Mouse (Mus musculus) midbrain, embryonic 10.5 days (tissue): ENCODE measurements around the gene Pcbp4. TPM values are rescaled to one million over a fixed set of nuclear protein-coding genes. Genes with fewer than 3 reads are reported as not detected.
A peak's percentile ranks its signal among the peaks of the same experiment; 100 is the strongest.

ENCODE experiments used
- DNase-seq: peaks from one replicate; pipeline ENCODE4 v3.0.0-alpha.2; 2017; ENCODE audit warnings: low spot score
- H3K27ac ChIP-seq: fragments of 300-500 bp; sonication (generic); replicated peaks from 2 replicates; pipeline ENCODE4 v1.5.1; 2016; ENCODE audit warnings: mild to moderate bottlenecking
- H3K27me3 ChIP-seq: fragments of 300-500 bp; sonication (generic); 2 replicates; pipeline ENCODE4 v1.6.1; 2016; ENCODE audit warnings: low read depth, mild to moderate bottlenecking; ENCODE audit not compliant: poor library complexity, severe bottlenecking
- H3K36me3 ChIP-seq: fragments of 300-500 bp; sonication (generic); 2 replicates; pipeline ENCODE4 v1.6.1; 2016; ENCODE audit warnings: mild to moderate bottlenecking, moderate library complexity
- H3K4me1 ChIP-seq: fragments of 300-500 bp; sonication (generic); 2 replicates; pipeline ENCODE4 v1.6.1; 2016
- H3K4me3 ChIP-seq: fragments of 300-500 bp; sonication (generic); 2 replicates; pipeline ENCODE4 v1.5.1; 2016; ENCODE audit warnings: mild to moderate bottlenecking, moderate library complexity
- H3K9me3 ChIP-seq: fragments of 300-500 bp; sonication (generic); replicated peaks from 2 replicates; pipeline ENCODE4 v1.6.1; 2016; ENCODE audit warnings: mild to moderate bottlenecking
- WGBS: fragments of 180-500 bp; shearing (Covaris S2); methylation state at CpG from one replicate; pipeline ENCODE4 v1.1.7; 2016; 5-methylcytosine and 5-hydroxymethylcytosine counted together
- polyA plus RNA-seq: library from polyadenylated mRNA; unstranded; fragments of >200 nt; fragmentation: Nextera tagmentation; extraction: Ambion mirVana; gene quantifications from 2 replicates; pipeline ENCODE4 v1.2.1, GENCODE M21; 2016

Gene Pcbp4
- polyA plus RNA-seq, 1 experiment from 2014 or later: 385 TPM

- 78% methylated on average over 9 of the region's 9 CpGs for WGBS
- H3K27me3 ChIP-seq: peaks cover 28% of the 10 kb centered on the region
- peaks cover 55% of the 10 kb centered on the region for H3K4me1 ChIP-seq
- no peak overlapping the region for H3K27ac ChIP-seq
- H3K4me3 ChIP-seq: no peak overlapping the region
- no peak for DNase-seq
- peaks cover 14% of the 10 kb centered on the region for H3K36me3 ChIP-seq
- no peaks in the 10 kb centered on the region for H3K9me3 ChIP-seq
These were observed 16.7 kb downstream of the Pcbp4 start for GRCm38 (mm10) chr9:106469776-106470175.

GRCm38 (mm10) chr9:106470991-106471750 is 18.1 kb downstream of the Pcbp4 start:
- Histone ChIP-seq H3K4me3 (peak overlapping the region; percentile 31), H3K9me3 (no peaks in the 10 kb centered on the region), H3K36me3 (peaks cover 2% of the 10 kb centered on the region), H3K27me3 (peaks cover 16% of the 10 kb centered on the region), H3K27ac (0 out of 2 replicates have a peak overlapping the region, but pooled peaks have one; percentile 56), H3K4me1 (peaks cover 57% of the 10 kb centered on the region)
- WGBS: 64% methylated on average over 14 of the region's 14 CpGs
- no peak for DNase-seq

DNA sequence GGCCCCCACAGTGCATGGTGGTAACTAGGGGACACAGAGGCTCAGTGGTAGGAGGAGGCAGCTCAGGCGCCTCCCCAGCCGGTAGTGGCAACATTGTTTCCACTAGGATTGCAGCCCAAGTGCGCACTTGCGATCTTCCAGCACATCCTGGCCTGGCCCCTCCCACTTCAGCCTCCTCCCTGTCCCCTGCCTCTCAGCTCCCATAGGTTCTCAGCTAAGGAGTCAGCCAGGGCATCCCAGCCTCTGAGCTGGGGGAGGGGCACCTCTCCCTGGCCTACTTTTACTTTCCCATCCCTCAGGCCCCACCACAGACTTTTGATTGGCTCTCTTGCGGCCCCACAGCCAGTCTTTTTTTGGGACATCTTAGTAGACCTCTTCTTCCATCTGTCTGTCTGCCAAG is 18.8 kb downstream of the Pcbp4 start:
- Histone ChIP-seq H3K9me3 (no peaks in the 10 kb centered on the region), H3K4me3 (peak overlapping the region; percentile 31), H3K36me3 (no peaks in the 10 kb centered on the region), H3K27me3 (peaks cover 14% of the 10 kb centered on the region), H3K27ac (0 out of 2 replicates have a peak overlapping the region, but pooled peaks have one; percentile 56), H3K4me1 (peaks cover 63% of the 10 kb centered on the region)
- DNase-seq: peak; percentile 48
- WGBS: 11% methylated on average over 5 of the region's 5 CpGs

DNA sequence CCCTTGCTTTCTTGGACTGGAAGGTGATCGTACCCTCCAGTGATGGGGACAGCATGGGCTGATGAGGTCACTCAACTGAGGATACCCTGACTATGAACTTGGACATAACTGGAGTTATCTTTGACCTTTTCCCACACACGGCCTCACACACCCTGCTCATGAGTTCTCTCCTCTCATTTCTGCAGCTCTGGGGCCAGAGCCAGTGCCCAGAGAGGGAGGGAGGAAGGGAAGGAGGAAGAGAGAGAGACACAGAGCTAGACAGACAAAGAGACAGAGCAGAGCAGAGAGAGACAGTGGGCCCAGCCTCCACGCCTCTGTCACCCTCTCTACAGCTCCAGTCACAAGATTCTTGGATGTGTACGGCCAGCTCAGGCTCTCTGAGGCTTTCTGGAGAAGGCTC is 19.2 kb downstream of the Pcbp4 start:
- H3K4me3 ChIP-seq: no peak overlapping the region
- no peaks in the 10 kb centered on the region for H3K36me3 ChIP-seq
- H3K9me3 ChIP-seq: no peaks in the 10 kb centered on the region
- H3K4me1 ChIP-seq: peaks cover 67% of the 10 kb centered on the region
- no peak for DNase-seq
- H3K27me3 ChIP-seq: peaks cover 14% of the 10 kb centered on the region
- peak overlapping the region; percentile 56; the same call in 1 of the 2 replicates for H3K27ac ChIP-seq
- 71% methylated on average over 4 of the region's 4 CpGs for WGBS

GRCm38 (mm10) chr9:106473081-106473752 is 20.1 kb downstream of the Pcbp4 start:
- peaks cover 14% of the 10 kb centered on the region for H3K27me3 ChIP-seq
- WGBS: 93% methylated on average over 16 of the region's 16 CpGs
- no peak for DNase-seq
- H3K4me3 ChIP-seq: no peak overlapping the region
- peaks cover 76% of the 10 kb centered on the region for H3K4me1 ChIP-seq
- no peaks in the 10 kb centered on the region for H3K36me3 ChIP-seq
- no peak overlapping the region for H3K27ac ChIP-seq
- no peaks in the 10 kb centered on the region for H3K9me3 ChIP-seq

- H3K4me3 ChIP-seq: no peak overlapping the region
- H3K9me3 ChIP-seq: no peaks in the 10 kb centered on the region
- peak overlapping the region; percentile 84 for H3K27ac ChIP-seq
- H3K4me1 ChIP-seq: peaks cover 79% of the 10 kb centered on the region
- DNase-seq: no peak
- peaks cover 14% of the 10 kb centered on the region for H3K27me3 ChIP-seq
- 76% methylated on average over 5 of the region's 5 CpGs for WGBS
- H3K36me3 ChIP-seq: no peaks in the 10 kb centered on the region
These were observed 20.6 kb downstream of the Pcbp4 start for GRCm38 (mm10) chr9:106473753-106474105.

GRCm38 (mm10) chr9:106474456-106474855 is 21.4 kb downstream of the Pcbp4 start:
- Histone ChIP-seq H3K27me3 (peaks cover 14% of the 10 kb centered on the region), H3K27ac (peak overlapping the region; percentile 84), H3K4me3 (peak overlapping the region; percentile 26), H3K36me3 (peaks cover 6% of the 10 kb centered on the region), H3K4me1 (peaks cover 78% of the 10 kb centered on the region), H3K9me3 (no peaks in the 10 kb centered on the region)
- 6% methylated on average over 6 of the region's 6 CpGs for WGBS
- peak; percentile 85 for DNase-seq

DNA sequence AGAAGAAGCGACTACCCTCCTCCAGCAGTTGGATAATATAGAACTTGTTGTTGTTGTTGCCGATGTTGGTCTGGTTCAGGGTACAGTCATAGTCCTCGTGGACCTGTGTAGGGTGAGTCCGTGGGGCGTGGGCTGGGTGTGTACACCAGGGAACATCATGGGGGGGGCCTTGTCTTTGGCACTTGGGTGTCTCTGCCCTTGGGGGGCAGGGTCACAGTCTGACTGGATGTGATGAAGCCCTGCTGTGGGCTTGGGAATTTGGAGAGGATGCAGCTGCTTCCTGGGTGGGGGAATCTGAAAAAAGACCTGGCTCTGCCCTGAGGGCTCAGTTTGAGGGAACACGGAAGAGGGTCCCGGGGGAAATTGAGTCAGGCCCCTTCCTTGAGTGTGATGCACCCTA is 22.0 kb downstream of the Pcbp4 start:
- no peaks in the 10 kb centered on the region for H3K9me3 ChIP-seq
- peak overlapping the region; percentile 24; the same call in 1 of the 2 replicates for H3K4me3 ChIP-seq
- peaks cover 12% of the 10 kb centered on the region for H3K36me3 ChIP-seq
- H3K27me3 ChIP-seq: peaks cover 14% of the 10 kb centered on the region
- no peak for DNase-seq
- peak overlapping the region; percentile 84 for H3K27ac ChIP-seq
- WGBS: 73% methylated on average over 7 of the region's 7 CpGs
- H3K4me1 ChIP-seq: peaks cover 72% of the 10 kb centered on the region

GRCm38 (mm10) chr9:106475663-106476001 is 22.5 kb downstream of the Pcbp4 start, which contains the start of gene Rrp9:
TSS of gene Rrp9 (plus strand) at chr9:106475963.
- 92% methylated on average over 10 of the region's 10 CpGs for whole genome bisulfite sequencing
- Histone ChIP-seq H3K27me3 (peaks cover 14% of the 10 kb centered on the region), H3K4me3 (peak within 1 kb of the TSS; percentile 84), H3K9me3 (no peaks in the 10 kb centered on the region), H3K36me3 (peaks cover 18% of the 10 kb centered on the region), H3K27ac (peak within 1 kb of the TSS; percentile 84), H3K4me1 (peaks cover 72% of the 10 kb centered on the region)
- DNase-seq: no peak

DNA sequence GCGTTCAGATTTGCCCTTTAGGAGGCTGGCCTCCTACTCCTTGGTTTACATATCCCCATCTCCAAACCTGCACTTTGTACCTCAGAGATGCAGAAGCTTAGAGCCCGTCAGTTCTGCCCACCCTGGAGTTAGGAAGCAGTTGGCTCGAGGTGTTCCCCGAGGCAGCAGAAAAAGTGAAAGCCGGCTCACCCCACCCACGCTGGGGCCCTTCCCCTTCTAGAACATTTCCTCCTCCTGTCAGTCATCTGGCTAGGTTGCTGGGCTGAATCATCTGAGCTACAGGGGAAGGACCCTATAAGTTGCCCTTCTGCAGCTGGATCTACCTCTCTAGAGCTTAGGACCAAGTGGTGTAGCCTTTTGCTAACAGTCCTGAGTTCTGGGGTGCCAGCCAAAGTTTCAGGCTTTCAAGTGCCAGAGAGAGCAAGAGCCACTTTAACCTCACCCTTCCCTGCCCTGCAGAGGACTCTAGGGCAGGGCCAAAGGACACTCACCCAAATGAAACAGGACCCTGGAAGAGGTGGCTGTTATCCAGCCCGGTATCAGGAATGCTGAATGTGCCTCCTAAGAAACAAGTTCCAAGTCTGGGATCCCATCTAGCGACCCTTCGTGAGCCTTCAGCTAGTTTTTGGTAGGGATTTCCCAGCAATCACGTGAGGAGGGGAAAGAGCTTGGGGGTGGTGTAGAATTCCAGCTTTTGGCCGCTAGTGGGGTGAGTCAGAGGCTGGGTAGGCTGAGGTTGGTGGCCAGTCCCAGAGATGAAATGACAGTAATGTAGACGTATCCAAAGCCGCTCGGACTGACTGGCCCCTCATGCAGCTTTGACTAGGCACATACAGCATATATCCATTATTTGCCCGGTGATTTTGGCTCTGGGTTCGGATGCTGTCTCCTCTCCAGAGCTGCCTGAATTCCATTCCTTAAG is 23.2 kb downstream of the Pcbp4 start:
- Histone ChIP-seq H3K9me3 (no peaks in the 10 kb centered on the region), H3K27me3 (peaks cover 9% of the 10 kb centered on the region), H3K36me3 (peaks cover 24% of the 10 kb centered on the region), H3K27ac (peak overlapping the region; percentile 80), H3K4me1 (peaks cover 70% of the 10 kb centered on the region), H3K4me3 (peak overlapping the region; percentile 84)
- 40% methylated on average over 16 of the region's 16 CpGs for WGBS
- no peak for DNase-seq

GRCm38 (mm10) chr9:106476924-106477484 is 23.9 kb downstream of the Pcbp4 start, which contains the start of gene Parp3:
TSS of gene Parp3 (minus strand) at chr9:106476949.
- H3K4me1 ChIP-seq: peaks cover 62% of the 10 kb centered on the region
- peaks cover 31% of the 10 kb centered on the region for H3K36me3 ChIP-seq
- H3K9me3 ChIP-seq: no peaks in the 10 kb centered on the region
- peak; percentile 99 for DNase-seq
- H3K27ac ChIP-seq: peak within 1 kb of the TSS; percentile 80
- peak within 1 kb of the TSS; percentile 84 for H3K4me3 ChIP-seq
- WGBS: under 1% methylated on average over 41 of the region's 41 CpGs
- peaks cover 7% of the 10 kb centered on the region; the same call in 1 of the 2 replicates for H3K27me3 ChIP-seq

GRCm38 (mm10) chr9:106477649-106478048 is 24.6 kb downstream of the Pcbp4 start:
- Histone ChIP-seq H3K4me1 (peaks cover 56% of the 10 kb centered on the region), H3K36me3 (peaks cover 36% of the 10 kb centered on the region), H3K27ac (peak overlapping the region; percentile 80), H3K27me3 (peaks cover 7% of the 10 kb centered on the region; the same call in 1 of the 2 replicates), H3K4me3 (peak overlapping the region; percentile 84), H3K9me3 (no peaks in the 10 kb centered on the region)
- no peak for DNase-seq
- 9% methylated on average over 16 of the region's 16 CpGs for WGBS
